Mouse (Mus musculus): ENCODE results near the gene Catsper4. TPM values are rescaled to one million over a fixed set of nuclear protein-coding genes. Genes with fewer than 3 reads are reported as not detected.

The Catsper4 gene
- 0.49 and 1.7 TPM in 2 replicates for polyA plus RNA-seq (2012; rRNA removed)

GRCm38 (mm10) chr4:134227194-134227593 is at the start of gene Catsper4:
TSS of gene Catsper4 (minus strand) at chr4:134227383.

GRCm38 (mm10) chr4:134253722-134254324 is 26.6 kb upstream of the Catsper4 start, which contains the start of gene Grrp1:
TSS of gene Grrp1 (minus strand) at chr4:134254106.

GRCm38 (mm10) chr4:134246719-134247258 is 19.6 kb upstream of the Catsper4 start, which contains the start of gene Gm30191:
TSS of gene Gm30191 (plus strand) at chr4:134246935.

GRCm38 (mm10) chr4:134245148-134245843 is 18.1 kb upstream of the Catsper4 start, which contains the start of gene Zfp593:
TSS of gene Zfp593 (minus strand) at chr4:134245592.

GRCm38 (mm10) chr4:134243516-134244250 is 16.5 kb upstream of the Catsper4 start, which contains the start of gene E130218I03Rik:
TSS of gene E130218I03Rik (plus strand) at chr4:134243662.

GRCm38 (mm10) chr4:134238279-134238651 is 11.1 kb upstream of the Catsper4 start, which contains the start of gene Cnksr1:
TSS of gene Cnksr1 (minus strand) at chr4:134238399.

GRCm38 (mm10) chr4:134202904-134203303 is 24.3 kb downstream of the Catsper4 start, which contains the start of gene Gm7534:
TSS of gene Gm7534 (minus strand) at chr4:134203004.

Other genes starting within 250 kb of the Catsper4 start
- gene Dhdds, start 226.5 kb downstream of the Catsper4 start, polyA plus RNA-seq (2012; rRNA removed): 19.4 and 19.7 TPM in 2 replicates
- not detected in 2 replicates for gene Lin28a, start 208.5 kb downstream of the Catsper4 start, polyA plus RNA-seq (2012; rRNA removed)
- gene Zfp683, start 173.5 kb downstream of the Catsper4 start, polyA plus RNA-seq (2012; rRNA removed): 0.12 and 0.52 TPM in 2 replicates
- 47.0 and 49.2 TPM in 2 replicates for gene Crybg2, start 166.6 kb downstream of the Catsper4 start, polyA plus RNA-seq (2012; rRNA removed)
- 22.1 and 23.8 TPM in 2 replicates for gene Cd52, start 132.3 kb downstream of the Catsper4 start, polyA plus RNA-seq (2012; rRNA removed)
- 5.9 and 6.5 TPM in 2 replicates for gene Ubxn11, start 124.8 kb downstream of the Catsper4 start, polyA plus RNA-seq (2012; rRNA removed)
- 879 and 909 TPM in 2 replicates for gene Sh3bgrl3, start 98.6 kb downstream of the Catsper4 start, polyA plus RNA-seq (2012; rRNA removed)
- gene Cep85, start 40.3 kb downstream of the Catsper4 start, polyA plus RNA-seq (2012; rRNA removed): 15.9 and 20.1 TPM in 2 replicates
- not detected in 2 replicates for gene Gm7534, start 24.4 kb downstream of the Catsper4 start, polyA plus RNA-seq (2012; rRNA removed)
- 31.8 and 36.7 TPM in 2 replicates for gene Cnksr1, start 11.0 kb upstream of the Catsper4 start, polyA plus RNA-seq (2012; rRNA removed)
- not detected in 2 replicates for gene E130218I03Rik, start 16.3 kb upstream of the Catsper4 start, polyA plus RNA-seq (2012; rRNA removed)
- gene Zfp593, start 18.2 kb upstream of the Catsper4 start, polyA plus RNA-seq (2012; rRNA removed): 8.8 and 9.7 TPM in 2 replicates
- gene Gm30191, start 19.6 kb upstream of the Catsper4 start, polyA plus RNA-seq (2012; rRNA removed): not detected in 2 replicates
- gene Grrp1, start 26.7 kb upstream of the Catsper4 start, polyA plus RNA-seq (2012; rRNA removed): 9.7 and 12.6 TPM in 2 replicates
- 2.1 and 3.5 TPM in 2 replicates for gene Pdik1l, start 60.5 kb upstream of the Catsper4 start, polyA plus RNA-seq (2012; rRNA removed)
- gene Trim63, start 87.7 kb upstream of the Catsper4 start, polyA plus RNA-seq (2012; rRNA removed): not detected in 2 replicates
- 0.24 and 0.33 TPM in 2 replicates for gene Slc30a2, start 115.8 kb upstream of the Catsper4 start, polyA plus RNA-seq (2012; rRNA removed)
- gene Extl1, start 156.5 kb upstream of the Catsper4 start, polyA plus RNA-seq (2012; rRNA removed): 0.56 and 2.1 TPM in 2 replicates
- gene Pafah2, start 168.9 kb upstream of the Catsper4 start, polyA plus RNA-seq (2012; rRNA removed): 46.8 and 53.2 TPM in 2 replicates
- 11.4 and 14.9 TPM in 2 replicates for gene Stmn1, start 240.9 kb upstream of the Catsper4 start, polyA plus RNA-seq (2012; rRNA removed)

Data from colon, adult 2 months (tissue).